Mouse (Mus musculus): Measurements from ENCODE around the gene Praf2. TPM values are rescaled to one million over a fixed set of nuclear protein-coding genes. Genes with fewer than 3 reads are reported as not detected.
"Not testable (repeated sequence)": the region's sequence is repeated elsewhere in the genome, so short reads cannot be mapped to it uniquely, and the experiment has no call there.

Gene Praf2
- polyA plus RNA-seq, 1 experiment from 2014 or later, result 104 TPM

DNA sequence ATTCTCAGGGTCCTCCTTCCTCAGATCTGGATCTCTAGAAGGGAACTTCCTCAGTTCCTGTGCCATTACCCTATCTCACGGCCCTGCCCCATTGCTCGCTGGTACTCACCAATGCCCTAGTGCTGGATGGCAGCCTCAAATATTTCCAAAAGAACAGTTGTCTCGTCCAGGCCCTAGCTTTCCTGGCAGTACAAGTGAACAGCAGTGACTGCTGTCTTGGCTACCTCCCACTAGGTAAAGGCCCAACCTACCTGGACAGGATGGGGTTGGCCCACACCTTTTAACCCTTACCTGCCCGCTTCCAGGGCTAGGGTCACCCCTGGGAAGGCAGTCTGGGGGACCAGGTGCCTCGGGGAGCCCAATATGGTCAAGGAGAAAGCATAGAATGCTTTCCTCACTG is 12.9 kb downstream of the Praf2 start:
- H3K27ac ChIP-seq (replicated peaks), result no peak overlapping the region
- no peaks in the 10 kb centered on the region for H3K27me3 ChIP-seq
- no peak overlapping the region for H3K4me3 ChIP-seq
- H3K9me3 ChIP-seq, result no peaks in the 10 kb centered on the region
- H3K36me3 ChIP-seq, result peaks cover 4% of the 10 kb centered on the region; the same call in 1 of the 2 replicates
- WGBS, result 81% methylated on average over 5 of the region's 5 CpGs
- H3K4me1 ChIP-seq, result peaks cover 2% of the 10 kb centered on the region; the same call in 1 of the 2 replicates
- ATAC-seq (replicated peaks), result no peak
- no peak overlapping the region for H3K9ac ChIP-seq (replicated peaks)
- no peak overlapping the region for H3K4me2 ChIP-seq (replicated peaks)

DNA sequence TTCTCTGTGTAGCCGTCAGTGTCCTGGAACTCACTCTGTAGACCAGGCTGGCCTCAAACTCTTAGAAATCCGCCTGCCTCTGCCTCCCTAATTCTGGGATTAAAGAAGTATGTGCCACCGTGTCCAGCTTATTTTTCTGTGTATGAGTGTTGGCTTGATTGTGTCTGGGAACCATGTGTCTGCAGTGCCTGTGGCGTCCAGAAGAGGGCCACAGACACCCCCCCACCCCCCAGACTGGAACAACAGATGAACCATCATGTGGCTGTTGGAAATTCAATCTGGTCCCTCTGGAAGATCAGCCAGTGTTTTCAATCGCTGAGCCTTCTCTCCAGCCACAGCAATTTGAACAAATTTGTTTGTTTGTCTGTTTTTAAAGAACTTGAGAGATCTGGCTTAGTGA is 15.2 kb downstream of the Praf2 start:
- H3K4me1 ChIP-seq, result peaks cover 2% of the 10 kb centered on the region; the same call in 1 of the 2 replicates
- H3K27ac ChIP-seq (replicated peaks), result no peak overlapping the region
- ATAC-seq (replicated peaks), result no peak
- no peaks in the 10 kb centered on the region for H3K9me3 ChIP-seq
- no peak overlapping the region for H3K4me2 ChIP-seq (replicated peaks)
- H3K4me3 ChIP-seq, result no peak overlapping the region
- H3K36me3 ChIP-seq, result no peaks in the 10 kb centered on the region
- H3K9ac ChIP-seq (replicated peaks), result no peak overlapping the region
- WGBS, result 60% methylated on average over 5 of the region's 5 CpGs
- H3K27me3 ChIP-seq, result no peaks in the 10 kb centered on the region

DNA sequence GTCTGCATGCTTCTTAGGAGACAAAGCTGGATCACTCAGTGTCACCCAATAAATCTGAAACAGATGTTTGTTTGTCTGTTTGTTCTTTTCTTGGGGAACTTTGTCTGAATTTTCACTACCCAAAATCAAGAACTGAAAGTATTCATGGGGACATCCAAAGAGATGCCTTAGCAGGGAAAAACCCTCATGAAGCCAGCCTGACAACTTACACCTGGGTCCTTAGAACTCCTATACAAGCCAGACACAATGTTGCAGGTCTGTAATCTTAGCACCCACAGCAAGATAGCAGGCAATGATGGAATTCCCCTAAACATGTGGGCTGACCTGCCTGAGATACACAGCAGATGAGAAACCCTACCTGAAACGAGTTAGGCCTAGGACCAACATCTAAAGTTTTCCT is 16.7 kb downstream of the Praf2 start:
- peaks cover 8% of the 10 kb centered on the region; the same call in 1 of the 2 replicates for H3K4me1 ChIP-seq
- no peaks in the 10 kb centered on the region for H3K9me3 ChIP-seq
- no peak overlapping the region for H3K9ac ChIP-seq (replicated peaks)
- 94% methylated on average over 1 of the region's 1 CpGs for WGBS
- ATAC-seq (replicated peaks), result no peak
- no peak overlapping the region for H3K4me3 ChIP-seq
- H3K4me2 ChIP-seq (replicated peaks), result no peak overlapping the region
- no peaks in the 10 kb centered on the region for H3K27me3 ChIP-seq
- H3K27ac ChIP-seq (replicated peaks), result no peak overlapping the region
- H3K36me3 ChIP-seq, result no peaks in the 10 kb centered on the region

DNA sequence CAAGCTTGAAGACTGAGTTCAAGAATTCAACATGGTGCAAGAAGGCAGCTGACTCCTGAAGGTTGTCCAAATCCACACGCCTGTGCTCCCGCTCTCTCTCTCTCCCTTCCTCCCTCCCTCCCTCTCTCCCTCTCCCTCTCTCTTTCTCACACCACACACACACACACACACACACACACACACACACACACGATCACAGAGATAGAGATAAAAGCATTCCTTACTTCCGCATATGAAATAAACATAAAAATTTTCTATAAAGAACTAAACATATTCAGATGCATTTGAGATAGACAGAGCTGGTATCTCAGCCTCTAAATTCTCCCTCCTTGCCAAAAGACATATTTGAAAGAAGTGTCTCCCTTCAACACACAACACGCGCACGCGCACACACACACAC is 17.2 kb downstream of the Praf2 start:
- Histone ChIP-seq H3K9ac (replicated peaks) (no peak overlapping the region), H3K4me1 (peaks cover 10% of the 10 kb centered on the region; the same call in 1 of the 2 replicates), H3K36me3 (no peaks in the 10 kb centered on the region), H3K9me3 (no peaks in the 10 kb centered on the region), H3K4me3 (no peak overlapping the region), H3K27me3 (no peaks in the 10 kb centered on the region), H3K27ac (replicated peaks) (no peak overlapping the region), H3K4me2 (replicated peaks) (no peak overlapping the region)
- no peak for ATAC-seq (replicated peaks)
- 93% methylated on average over 8 of the region's 8 CpGs for whole genome bisulfite sequencing

DNA sequence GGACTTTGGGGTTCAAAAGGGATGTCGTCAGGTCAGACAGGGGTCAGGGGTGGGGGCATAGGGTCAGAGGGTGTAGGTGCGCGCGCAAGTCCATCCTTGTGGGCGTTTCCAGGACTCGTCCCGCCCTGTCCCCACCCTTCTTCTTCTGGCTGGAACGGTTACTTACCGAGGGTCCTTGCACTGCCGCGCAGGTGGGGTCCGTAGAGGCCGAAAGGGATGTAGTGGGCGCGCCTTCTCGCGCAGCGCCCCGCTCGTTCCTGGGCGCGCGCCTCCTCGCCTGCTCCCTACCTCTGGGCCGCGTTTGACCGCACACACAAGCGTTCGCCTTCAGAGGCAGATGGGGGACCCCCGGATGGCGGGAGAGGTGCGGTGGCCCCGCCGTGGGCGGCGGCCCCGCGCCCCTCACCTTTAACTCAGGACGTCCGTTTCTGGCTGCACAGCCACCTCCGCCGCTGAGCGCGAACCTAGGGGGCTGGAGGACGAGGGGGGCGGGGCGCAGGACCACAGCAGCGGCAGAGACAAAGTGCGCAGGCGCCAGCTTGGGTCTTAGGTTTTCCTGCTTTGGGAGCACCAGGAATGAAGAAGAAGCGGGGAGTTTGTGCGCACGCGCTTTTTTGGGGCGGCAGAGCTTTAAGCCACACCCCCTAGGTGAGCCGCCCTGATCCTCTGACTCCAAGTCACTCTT is 22.3 kb downstream of the Praf2 start, which contains the start of gene Ccdc120:
Gene Ccdc120, minus strand, starts transcription at position 474 of the 685 bp plus-strand sequence.
- H3K4me2 ChIP-seq (replicated peaks), result peak within 1 kb of the TSS; percentile 44
- WGBS, result 16% methylated on average over 54 of the region's 56 CpGs
- no peaks in the 10 kb centered on the region for H3K27me3 ChIP-seq
- 0 out of 2 replicates have a peak within 1 kb of the TSS, but pooled peaks have one; percentile 65 for H3K27ac ChIP-seq (replicated peaks)
- peaks cover 10% of the 10 kb centered on the region; the same call in 1 of the 2 replicates for H3K4me1 ChIP-seq
- peak within 1 kb of the TSS; percentile 76 for H3K4me3 ChIP-seq
- H3K36me3 ChIP-seq, result no peaks in the 10 kb centered on the region
- H3K9me3 ChIP-seq, result no peaks in the 10 kb centered on the region
- peak within 1 kb of the TSS; percentile 70 for H3K9ac ChIP-seq (replicated peaks)
- ATAC-seq (replicated peaks), result peak; percentile 87

DNA sequence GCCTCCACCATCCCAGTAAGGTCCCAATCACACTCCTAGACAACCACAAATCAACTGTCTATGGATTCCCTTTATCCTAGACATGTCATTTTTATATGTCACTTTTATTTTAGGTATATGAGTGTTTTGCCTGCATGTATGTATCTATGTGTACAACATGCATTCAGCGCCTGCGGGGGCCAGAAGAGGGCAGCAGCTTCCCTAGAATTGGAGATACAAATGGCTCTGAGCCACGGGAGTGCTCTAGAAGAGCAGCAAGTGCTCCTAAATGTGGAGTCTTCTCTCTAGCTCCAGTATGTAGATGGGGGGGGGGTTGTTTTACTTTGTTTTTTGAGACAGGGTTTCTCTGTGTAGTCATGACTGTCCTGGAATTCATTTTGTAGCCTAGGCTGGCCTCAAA is 25.4 kb downstream of the Praf2 start:
- H3K4me1 ChIP-seq, result peaks cover 10% of the 10 kb centered on the region; the same call in 1 of the 2 replicates
- not testable (repeated sequence) for ATAC-seq (replicated peaks); H3K36me3 ChIP-seq; H3K27me3 ChIP-seq; H3K4me3 ChIP-seq; H3K4me2 ChIP-seq (replicated peaks); H3K9ac ChIP-seq (replicated peaks); H3K9me3 ChIP-seq; H3K27ac ChIP-seq (replicated peaks)
- 16% methylated on average over 3 of the region's 3 CpGs for WGBS

DNA sequence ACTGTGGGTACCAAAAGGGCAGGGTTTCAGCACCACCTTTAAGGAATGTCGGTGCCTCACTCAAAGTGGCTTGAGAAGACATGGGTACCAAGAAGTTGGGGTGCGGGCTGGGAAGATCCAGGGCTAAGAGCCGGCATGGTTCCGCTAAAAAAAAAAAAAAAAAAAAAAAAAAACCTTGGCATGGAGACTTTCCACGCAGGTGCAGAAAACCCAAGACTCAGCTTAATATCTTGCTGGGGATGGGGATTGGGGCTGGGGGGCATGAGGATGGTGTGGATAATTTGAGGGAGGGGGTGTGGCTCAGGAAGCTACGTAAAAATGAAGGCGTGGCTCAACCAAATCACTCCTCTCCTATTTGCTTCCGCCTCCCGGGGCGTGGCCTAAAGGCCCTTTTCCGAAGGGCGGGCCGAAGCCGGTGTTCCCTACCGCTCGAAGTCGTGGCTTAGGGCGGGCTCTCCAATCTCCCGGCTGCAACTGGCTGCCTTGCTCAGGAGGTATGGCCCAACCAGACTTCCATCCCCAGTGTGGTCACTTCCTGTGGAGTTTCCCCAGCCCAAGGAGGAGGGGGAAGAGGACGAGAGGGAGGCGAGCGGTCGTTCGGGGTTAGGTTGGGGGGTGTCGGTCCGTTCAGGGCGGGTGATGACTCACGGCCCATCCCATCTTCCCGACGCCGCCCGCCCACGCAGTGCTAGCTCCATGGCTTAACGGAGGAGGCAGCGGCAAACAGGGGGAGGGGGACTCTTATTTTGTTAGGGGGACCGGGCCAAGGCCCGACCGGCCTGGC is 34.1 kb downstream of the Praf2 start, which contains the start of gene Tfe3:
Gene Tfe3, plus strand, starts transcription at position 424 of the 784 bp plus-strand sequence.
- H3K4me2 ChIP-seq (replicated peaks), result peak within 1 kb of the TSS; percentile 69
- 31% methylated on average over 34 of the region's 38 CpGs for WGBS
- H3K9me3 ChIP-seq, result no peaks in the 10 kb centered on the region
- peaks cover 27% of the 10 kb centered on the region for H3K4me1 ChIP-seq
- no peaks in the 10 kb centered on the region for H3K27me3 ChIP-seq
- peak within 1 kb of the TSS; percentile 59 for H3K4me3 ChIP-seq
- peak within 1 kb of the TSS; percentile 56 for H3K9ac ChIP-seq (replicated peaks)
- H3K36me3 ChIP-seq, result no peaks in the 10 kb centered on the region
- ATAC-seq (replicated peaks), result peak; percentile 96
- no peak within 1 kb of the TSS; the same call in 1 of the 2 replicates for H3K27ac ChIP-seq (replicated peaks)

DNA sequence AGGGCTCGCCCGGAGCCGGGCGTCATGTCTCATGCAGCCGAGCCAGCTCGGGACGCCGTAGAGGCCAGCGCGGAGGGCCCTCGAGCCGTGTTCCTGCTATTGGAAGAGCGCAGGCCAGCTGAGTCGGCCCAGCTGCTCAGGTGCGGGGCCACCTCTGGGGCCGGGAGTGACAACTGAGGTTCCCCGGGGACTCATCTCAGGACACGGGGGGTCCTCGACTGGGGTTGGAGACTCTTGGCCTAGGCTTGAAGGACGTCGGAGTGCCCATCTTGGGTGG is 34.6 kb downstream of the Praf2 start:
- H3K27ac ChIP-seq (replicated peaks), result no peak overlapping the region; the same call in 1 of the 2 replicates
- peak; percentile 36; the same call in 1 of the 2 replicates for ATAC-seq (replicated peaks)

DNA sequence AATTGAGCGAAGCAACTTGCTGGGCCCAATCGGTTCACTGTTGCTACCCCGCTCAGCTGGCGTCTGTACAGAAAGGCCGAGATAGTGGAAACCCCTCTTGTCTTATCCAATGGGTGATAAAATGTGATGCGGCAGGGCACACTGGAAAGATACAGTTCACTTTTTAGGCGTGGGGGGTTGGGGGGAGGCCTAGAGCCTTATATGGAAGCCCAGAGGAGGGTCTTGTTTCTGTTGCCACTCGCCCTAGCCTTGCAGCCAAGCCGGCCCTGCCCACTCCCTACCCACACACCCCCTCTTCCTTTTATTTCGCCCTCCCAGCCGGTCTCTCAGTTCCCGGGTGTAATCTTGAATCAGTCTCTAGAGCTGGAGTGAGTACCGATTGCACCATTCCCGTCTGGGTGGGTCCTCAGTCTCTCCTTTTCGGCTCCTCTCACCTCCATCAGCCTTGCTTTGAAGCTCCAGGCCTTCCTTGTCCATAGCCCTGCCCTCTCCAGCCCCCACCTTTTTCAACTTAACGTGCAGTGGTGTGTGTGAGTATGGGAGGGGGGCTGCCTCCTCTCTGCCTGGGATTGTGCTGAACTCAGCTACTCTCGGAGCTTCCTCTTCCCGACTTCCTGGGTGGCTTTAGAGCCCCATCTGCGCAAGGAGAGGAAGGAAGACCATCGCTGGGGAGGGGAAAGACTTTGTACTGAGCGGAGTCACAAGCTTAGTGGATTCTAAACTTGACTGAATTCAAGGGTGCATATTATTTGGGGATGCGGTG is 35.6 kb downstream of the Praf2 start:
- no peak overlapping the region; the same call in 1 of the 2 replicates for H3K27ac ChIP-seq (replicated peaks)
- H3K4me1 ChIP-seq, result peaks cover 27% of the 10 kb centered on the region
- H3K4me2 ChIP-seq (replicated peaks), result peak overlapping the region; percentile 69
- peak overlapping the region; percentile 56 for H3K9ac ChIP-seq (replicated peaks)
- H3K4me3 ChIP-seq, result peak overlapping the region; percentile 59
- peak; percentile 1; the same call in 1 of the 2 replicates for ATAC-seq (replicated peaks)
- H3K27me3 ChIP-seq, result no peaks in the 10 kb centered on the region
- 16% methylated on average over 21 of the region's 22 CpGs for WGBS
- no peaks in the 10 kb centered on the region for H3K9me3 ChIP-seq
- 0 out of 2 replicates have a peak, but pooled peaks cover 5% of the 10 kb centered on the region for H3K36me3 ChIP-seq

More for the DNA sequence above, 34.6 kb downstream of the Praf2 start:
- Histone ChIP-seq H3K4me1 (peaks cover 27% of the 10 kb centered on the region), H3K36me3 (0 out of 2 replicates have a peak, but pooled peaks cover under 1% of the 10 kb centered on the region), H3K27me3 (no peaks in the 10 kb centered on the region), H3K9me3 (no peaks in the 10 kb centered on the region), H3K4me2 (replicated peaks) (peak overlapping the region; percentile 69), H3K9ac (replicated peaks) (peak overlapping the region; percentile 56), H3K4me3 (peak overlapping the region; percentile 59)
- WGBS, result 15% methylated on average over 21 of the region's 21 CpGs

DNA sequence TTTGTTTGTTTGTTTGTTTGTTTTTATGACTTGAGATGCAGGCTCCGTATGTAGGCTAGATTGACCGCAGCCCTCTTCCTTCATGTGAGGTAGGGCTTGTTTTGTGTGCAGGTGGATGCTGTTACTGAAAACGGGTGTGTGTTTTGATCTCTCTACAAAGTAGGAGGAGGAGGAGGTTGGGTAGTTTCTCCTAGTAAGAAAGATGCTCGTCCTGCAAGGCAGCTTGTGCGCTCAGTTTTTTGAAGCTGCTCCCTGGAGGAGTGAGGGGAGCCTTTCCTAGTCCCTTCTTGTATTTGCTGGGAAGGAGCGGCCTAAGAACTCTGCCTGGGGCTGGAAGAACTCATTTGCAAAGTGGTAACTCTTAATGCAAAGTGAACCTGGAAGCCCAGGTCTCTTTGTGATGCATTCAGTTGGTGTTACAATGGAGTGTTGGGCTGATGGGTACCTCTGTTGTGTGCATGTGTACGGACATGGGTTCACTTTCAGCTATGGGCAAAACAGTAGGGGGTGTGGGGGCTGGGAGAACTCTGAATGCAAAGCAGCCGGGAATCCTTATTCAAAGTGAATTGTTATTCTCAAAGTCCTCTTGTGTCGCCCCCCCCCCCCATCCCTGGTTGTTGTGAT is 36.5 kb downstream of the Praf2 start:
- no peak for ATAC-seq (replicated peaks)
- Histone ChIP-seq H3K4me1 (peaks cover 27% of the 10 kb centered on the region), H3K27ac (replicated peaks) (no peak overlapping the region), H3K27me3 (no peaks in the 10 kb centered on the region), H3K4me3 (peak overlapping the region; percentile 59), H3K36me3 (0 out of 2 replicates have a peak, but pooled peaks cover 7% of the 10 kb centered on the region), H3K4me2 (replicated peaks) (peak overlapping the region; percentile 69), H3K9me3 (no peaks in the 10 kb centered on the region), H3K9ac (replicated peaks) (no peak overlapping the region)
- 20% methylated on average over 9 of the region's 9 CpGs for WGBS

DNA sequence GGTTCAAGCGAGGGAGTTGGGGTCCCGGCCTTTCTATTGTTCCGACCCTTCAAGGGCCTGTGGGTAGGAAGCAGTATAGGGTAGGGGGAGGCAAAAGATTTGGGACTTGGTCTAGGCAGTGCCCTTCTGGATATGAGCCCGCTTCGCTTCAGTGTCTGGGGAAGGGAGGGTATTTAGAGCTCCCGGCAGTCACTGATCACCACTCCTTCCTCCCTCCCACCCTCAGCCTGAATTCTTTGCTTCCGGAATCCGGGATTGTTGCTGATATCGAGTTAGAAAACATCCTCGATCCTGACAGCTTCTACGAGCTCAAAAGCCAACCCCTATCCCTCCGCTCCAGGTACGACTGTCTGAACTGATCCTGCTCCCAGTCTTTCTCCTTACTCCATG is 37.0 kb downstream of the Praf2 start:
- Histone ChIP-seq H3K4me1 (peaks cover 27% of the 10 kb centered on the region), H3K4me2 (replicated peaks) (peak overlapping the region; percentile 69), H3K36me3 (0 out of 2 replicates have a peak, but pooled peaks cover 7% of the 10 kb centered on the region), H3K27me3 (no peaks in the 10 kb centered on the region), H3K9ac (replicated peaks) (peak overlapping the region; percentile 32), H3K27ac (replicated peaks) (no peak overlapping the region), H3K4me3 (peak overlapping the region; percentile 59), H3K9me3 (no peaks in the 10 kb centered on the region)
- ATAC-seq (replicated peaks), result no peak
- WGBS, result 24% methylated on average over 13 of the region's 13 CpGs

Measured in forebrain, embryonic 15.5 days (tissue).